Mouse (Mus musculus): ENCODE data around the gene Stk16.
"Not testable (repeated sequence)": the region's sequence is repeated elsewhere in the genome, so short reads cannot be mapped to it uniquely, and the experiment has no call there.

Gene Stk16

DNA sequence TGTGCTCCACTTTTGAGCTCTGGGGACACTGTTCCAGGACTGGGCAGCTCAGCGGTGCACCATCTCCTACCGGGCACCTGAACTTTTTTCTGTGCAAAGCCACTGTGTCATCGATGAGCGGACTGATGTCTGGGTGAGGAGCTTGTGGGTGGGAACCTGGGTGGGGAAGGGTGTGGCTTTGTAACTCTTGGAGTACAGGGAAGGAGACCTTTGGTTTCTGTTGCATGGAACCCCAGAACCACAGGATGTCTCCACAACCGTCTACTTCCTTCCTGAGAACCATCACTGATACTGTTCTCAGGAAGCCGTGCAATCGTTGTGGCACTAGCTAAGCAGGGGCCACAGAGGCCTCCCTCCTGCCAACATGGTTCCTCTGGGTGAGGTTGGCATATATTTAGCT, 2.5 kb downstream of the Stk16 start:
- DNase-seq (ENCODE audit: low spot score) = no peak

DNA sequence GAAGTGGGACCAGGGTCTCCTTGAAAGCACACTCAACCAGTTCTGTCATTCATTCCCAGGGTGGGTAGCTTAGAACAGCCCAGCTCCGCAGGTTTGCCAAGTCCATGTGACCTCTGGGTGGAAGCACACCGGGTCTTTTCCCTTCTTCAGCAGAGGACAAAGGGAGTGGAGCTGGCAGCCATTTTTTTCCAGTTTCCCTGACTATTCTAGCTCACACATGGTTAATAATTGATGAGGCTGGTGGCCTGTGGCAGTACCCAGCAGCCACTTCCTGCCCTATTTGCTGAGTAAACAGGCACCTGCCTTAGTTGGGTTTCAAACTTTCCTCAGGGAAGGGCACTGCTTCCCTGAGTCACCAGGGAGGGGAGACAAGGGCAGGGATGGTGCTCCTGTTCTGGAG, 3.8 kb downstream of the Stk16 start:
- no peak for DNase-seq (ENCODE audit: low spot score)

- DNase-seq (ENCODE audit: low spot score) = no peak
Measured at GRCm38 (mm10) chr1:75214886-75215285, 4.2 kb downstream of the Stk16 start.

- DNase-seq (ENCODE audit: low spot score) = no peak
Measured at GRCm38 (mm10) chr1:75215785-75216184, 5.1 kb downstream of the Stk16 start.

GRCm38 (mm10) chr1:75216797-75217585, 6.4 kb downstream of the Stk16 start:
- DNase-seq (ENCODE audit: low spot score) = no peak

GRCm38 (mm10) chr1:75217893-75218226, 7.2 kb downstream of the Stk16 start:
- DNase-seq (ENCODE audit: low spot score) = no peak

- DNase-seq (ENCODE audit: low spot score) = peak; percentile 38
Measured at GRCm38 (mm10) chr1:75218227-75219001, 7.8 kb downstream of the Stk16 start.

GRCm38 (mm10) chr1:75219078-75219477, 8.4 kb downstream of the Stk16 start:
- DNase-seq (ENCODE audit: low spot score) = peak; percentile 87

GRCm38 (mm10) chr1:75219531-75219930, 8.9 kb downstream of the Stk16 start, which contains the start of gene Tuba4a:
Tuba4a (minus strand) TSS chr1:75219865.
- no peak for DNase-seq (ENCODE audit: low spot score)

GRCm38 (mm10) chr1:75221538-75221937, 10.9 kb downstream of the Stk16 start:
- no peak for DNase-seq (ENCODE audit: low spot score)

DNA sequence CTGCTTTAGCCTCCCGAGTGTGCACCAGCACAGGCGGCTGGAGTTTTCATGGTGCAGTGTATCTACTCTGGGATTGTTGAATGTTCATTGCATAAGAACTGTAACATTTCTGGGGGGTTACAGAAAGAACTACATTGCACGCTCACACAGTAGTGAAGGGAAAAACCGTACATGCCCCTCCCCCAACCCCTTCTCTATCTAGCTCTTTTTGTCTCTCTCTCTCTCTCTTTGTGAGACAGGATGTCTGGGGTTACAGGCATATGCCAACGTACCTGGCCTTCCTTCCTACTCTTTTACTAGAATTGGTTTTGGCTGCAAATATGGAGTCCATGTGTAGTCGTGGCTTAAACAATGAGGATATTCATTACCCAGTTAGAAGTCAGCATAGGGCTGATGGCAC, 12.3 kb downstream of the Stk16 start:
- DNase-seq (ENCODE audit: low spot score) = no peak

DNA sequence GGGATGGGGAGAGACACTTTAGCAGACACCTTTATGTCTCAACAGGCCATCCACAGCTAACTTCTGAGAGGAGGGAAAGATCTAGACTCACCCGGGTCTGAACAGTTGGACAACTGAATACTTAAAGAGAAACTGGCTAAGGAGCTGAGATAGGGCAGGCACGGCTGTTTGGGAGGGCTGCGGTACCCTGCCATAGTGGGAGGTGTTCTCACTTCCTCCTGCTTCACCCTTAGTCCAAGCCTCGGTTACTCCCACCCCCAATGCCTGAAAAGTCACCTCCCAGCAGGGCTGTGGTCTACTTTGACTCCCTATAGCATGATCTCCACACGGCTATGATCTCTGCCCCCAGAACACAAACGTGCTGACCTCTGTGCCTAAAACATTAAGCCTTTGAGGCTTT, 12.9 kb downstream of the Stk16 start:
- no peak for DNase-seq (ENCODE audit: low spot score)

GRCm38 (mm10) chr1:75225473-75225872, 14.8 kb downstream of the Stk16 start:
- DNase-seq (ENCODE audit: low spot score) = no peak

DNA sequence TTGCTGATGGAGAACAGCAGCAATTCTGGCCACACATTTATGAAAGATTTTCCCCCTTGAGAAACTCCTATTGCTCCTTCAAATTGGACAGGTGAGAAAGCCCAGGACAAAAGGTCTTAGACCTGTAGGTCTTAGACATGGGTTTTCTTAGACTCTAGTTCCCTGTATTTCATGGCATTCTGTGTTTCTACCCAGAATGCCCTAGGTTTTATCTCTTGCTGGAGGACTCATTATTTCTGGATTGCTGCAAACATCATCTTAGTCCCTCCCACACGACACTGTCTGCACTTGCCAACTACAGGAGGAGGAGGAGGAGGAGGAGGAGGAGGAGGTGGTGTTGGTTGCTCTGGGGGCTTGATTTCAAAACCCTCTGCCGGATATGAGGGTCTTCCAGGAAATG, 15.5 kb downstream of the Stk16 start:
- no peak for DNase-seq (ENCODE audit: low spot score)

DNA sequence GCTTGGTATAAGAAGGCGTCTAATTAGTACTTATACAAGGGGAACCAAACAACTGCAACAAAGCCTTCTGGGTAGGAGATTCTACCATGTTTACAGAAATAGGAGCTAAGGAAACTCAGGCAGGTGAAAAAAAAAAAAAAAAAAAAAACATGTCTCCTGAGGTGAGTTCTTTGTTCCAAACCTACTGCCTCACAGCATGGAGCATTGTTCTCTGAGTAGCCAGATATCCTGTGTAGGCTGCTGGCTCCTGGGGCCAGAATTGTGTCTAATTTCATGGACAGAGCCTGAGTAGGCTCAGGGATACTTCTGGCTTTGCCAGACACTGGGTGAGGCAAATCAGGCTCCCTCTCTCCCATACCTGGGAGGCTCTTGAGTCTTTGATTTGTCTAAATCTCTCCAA, 17.0 kb downstream of the Stk16 start:
- no peak for DNase-seq (ENCODE audit: low spot score)

GRCm38 (mm10) chr1:75229158-75229557, 18.5 kb downstream of the Stk16 start:
- DNase-seq (ENCODE audit: low spot score) = no peak

DNA sequence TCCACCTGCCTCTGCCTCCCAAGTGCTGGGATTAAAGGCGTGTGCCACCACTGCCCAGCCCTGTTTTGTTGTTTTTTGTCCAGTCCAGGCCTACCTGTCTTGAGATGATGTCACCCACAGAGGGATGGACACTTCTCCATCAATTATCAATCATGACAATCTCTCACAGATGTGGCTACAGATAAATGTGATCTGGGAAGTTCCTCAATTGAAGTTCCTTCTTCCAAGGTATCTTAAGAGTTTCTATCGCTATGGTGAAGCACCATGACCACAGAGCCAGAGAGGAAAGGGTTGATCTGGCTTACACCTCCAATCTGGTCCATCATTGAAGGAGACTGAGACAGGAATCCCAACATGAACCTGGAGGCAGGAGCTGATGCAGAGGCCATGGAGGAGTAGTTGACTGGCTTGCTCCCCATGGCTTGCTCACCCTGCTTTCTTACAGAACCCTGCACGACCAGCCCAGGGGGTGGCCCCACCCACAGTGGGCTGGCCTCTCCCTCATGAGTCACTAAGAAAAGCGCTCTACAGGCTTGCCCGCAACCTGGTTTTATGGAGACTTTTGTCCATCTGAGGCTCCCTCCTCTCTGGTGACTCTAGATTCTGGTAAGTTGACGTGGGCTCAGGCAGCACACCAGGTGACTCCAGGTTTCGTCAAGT, 19.8 kb downstream of the Stk16 start:
- no peak for DNase-seq (ENCODE audit: low spot score)

GRCm38 (mm10) chr1:75231224-75231623, 20.6 kb downstream of the Stk16 start:
- no peak for DNase-seq (ENCODE audit: low spot score)

GRCm38 (mm10) chr1:75231664-75232152, 21.1 kb downstream of the Stk16 start, which contains the start of gene A630095N17Rik:
A630095N17Rik (minus strand) TSS chr1:75232102.
- DNase-seq (ENCODE audit: low spot score) = no peak

- not testable (repeated sequence) for DNase-seq (ENCODE audit: low spot score)
Measured at GRCm38 (mm10) chr1:75232489-75232888, 21.9 kb downstream of the Stk16 start.

DNA sequence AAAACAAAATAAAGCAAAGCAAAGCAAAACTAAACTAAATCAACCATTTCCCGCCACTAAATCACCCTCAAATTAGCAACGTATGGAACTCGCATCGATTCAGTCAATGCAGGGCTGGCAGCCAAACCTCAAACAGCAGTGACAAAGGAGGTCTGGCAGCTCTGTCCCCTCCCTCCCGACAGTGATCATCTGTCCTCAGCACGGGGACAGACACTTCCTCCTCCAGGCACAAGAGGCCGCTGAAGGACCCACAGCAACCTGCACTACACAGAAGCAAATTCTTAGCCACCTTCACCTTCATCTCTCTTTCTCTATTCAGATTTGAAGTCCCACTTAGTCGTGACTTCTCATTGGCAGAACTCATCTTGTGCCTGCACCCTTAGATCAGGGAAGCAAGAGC, 24.0 kb downstream of the Stk16 start:
- DNase-seq (ENCODE audit: low spot score) = no peak
